Mouse (Mus musculus) kidney, adult 2 months (tissue): ENCODE data around the gene Ctnna2.

ENCODE experiments used
- CTCF ChIP-seq: fragments of 200-500 bp; conservative IDR thresholded peaks from 2 replicates; pipeline ENCODE4 v1.5.1; 2011; ENCODE audit warnings: low read depth, mild to moderate bottlenecking, control low read depth, low read length, moderate library complexity, mixed read lengths; ENCODE audit not compliant: insufficient read depth, insufficient read length
- POLR2A ChIP-seq: fragments of 200-500 bp; IDR thresholded peaks from one replicate; pipeline ENCODE4 v1.6.1; 2011; ENCODE audit warnings: low read depth, low read length, control low read depth

GRCm38 (mm10) chr6:77357748-77358470 lies 621.6 kb downstream of the Ctnna2 start:
- TF ChIP-seq CTCF = no peak
- TF ChIP-seq POLR2A = no peak
